Mouse (Mus musculus) heart, postnatal 25 days (tissue): ENCODE data around the gene Abcc10. TPM values are rescaled to one million over a fixed set of nuclear protein-coding genes. Genes with fewer than 3 reads are reported as not detected.

Experiments
- DNase-seq: peaks from one replicate; pipeline ENCODE4 v3.0.0; 2022; ENCODE audit warnings: low spot score
- intact Hi-C: fragments of 180-260 bp; cut with DNase I; formaldehyde crosslinking; loops from one replicate; pipeline ENCODE4 v1.15.1; 2025
- total RNA-seq, 2 experiments: library from RNA; stranded (reverse); gene quantifications; 2 replicates each; pipeline ENCODE4 v1.2.3; 2021

Abcc10 gene
- 1 to 10 TPM; 4.2 to 4.6 TPM for total RNA-seq

DNA sequence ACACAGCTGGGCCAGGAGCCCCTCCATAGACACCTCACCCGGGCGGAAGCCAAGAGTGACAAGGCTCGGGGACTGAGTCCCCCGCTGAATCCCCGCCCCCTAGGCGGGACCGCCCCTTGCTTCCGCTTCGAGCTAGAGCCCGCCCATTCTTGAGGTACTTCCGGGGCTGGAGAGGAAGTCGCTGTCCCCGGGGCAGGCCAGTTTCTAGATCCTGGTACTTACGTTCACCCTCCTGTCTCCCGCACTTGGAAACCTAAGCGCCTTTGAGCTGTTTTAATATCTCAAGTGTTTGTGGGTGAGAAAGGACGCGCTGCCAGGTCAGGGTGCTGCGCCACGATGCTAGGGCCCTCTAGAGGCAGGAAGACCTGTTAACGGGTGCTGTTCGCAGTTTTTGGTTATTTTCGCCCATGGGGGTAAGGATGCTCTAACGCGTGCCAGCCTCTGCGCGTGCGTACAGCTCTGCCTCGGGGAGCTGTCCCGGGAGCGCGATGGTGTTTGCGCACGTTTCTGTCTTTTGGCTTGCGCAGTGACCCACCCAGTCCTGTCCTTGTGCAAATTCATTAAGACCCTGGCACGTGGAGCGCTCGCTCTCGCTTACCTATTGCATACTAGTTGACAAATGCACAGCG is at the start of gene Abcc10:
TSS of gene Abcc10 (minus strand) at position 447 of the 629 bp plus-strand sequence.
- peak; percentile 95 for DNase-seq
- intact Hi-C loops: loop anchor here (5.0 kb wide), 1 partner anchor 59 kb away; no protein-coding TSS in a partner anchor

DNA sequence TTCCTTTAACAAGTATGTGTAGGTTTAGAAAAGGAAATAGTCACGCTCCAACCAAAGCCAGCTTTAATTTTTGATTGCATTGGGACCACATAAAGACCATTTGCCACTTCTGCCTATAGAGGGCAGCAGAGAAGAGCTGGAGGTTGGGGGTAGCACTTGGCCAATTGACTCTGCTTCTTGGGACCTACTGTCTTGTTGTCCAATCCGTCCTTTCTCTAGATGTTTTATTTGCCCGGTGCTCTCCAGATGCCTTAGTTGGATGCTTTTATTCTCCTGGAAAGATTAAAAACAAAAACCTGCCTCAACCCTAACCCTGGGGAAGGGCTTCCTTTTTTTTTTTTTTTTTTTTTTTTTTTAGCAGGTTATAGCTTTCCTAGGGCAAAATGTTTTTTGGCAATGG is 43.6 kb upstream of the Abcc10 start:
- intact Hi-C loops: no loop called here
- no peak for DNase-seq

DNA sequence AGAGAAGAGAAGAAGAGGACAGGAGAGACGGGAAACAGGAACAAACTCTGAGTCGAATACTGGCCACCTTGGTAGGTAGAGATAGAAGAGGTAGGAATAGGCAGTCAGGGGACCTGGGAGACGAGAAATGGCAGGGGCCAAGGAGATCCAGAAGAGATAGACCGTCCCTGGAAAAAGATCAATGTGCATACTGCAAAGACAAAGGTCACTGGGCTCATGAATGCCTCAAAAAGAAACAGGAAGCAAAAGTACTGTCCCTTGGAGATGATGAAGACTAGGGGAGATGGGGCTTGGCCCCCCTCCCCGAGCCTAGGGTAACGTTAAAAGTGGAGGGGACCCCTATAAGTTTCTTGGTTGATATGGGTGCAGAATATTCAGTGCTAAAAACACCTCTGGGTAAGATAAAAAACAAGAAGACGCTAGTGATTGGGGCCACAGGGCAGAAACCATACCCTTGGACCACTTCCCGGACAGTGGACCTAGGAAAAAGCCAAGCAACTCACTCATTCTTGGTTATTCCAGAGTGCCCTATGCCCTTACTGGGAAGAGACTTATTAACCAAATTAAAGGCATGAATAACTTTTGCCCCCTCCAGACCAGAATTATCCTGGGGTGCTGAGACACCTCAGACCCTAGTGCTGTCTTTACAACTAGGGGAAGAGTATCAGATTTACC is 23.0 kb upstream of the Abcc10 start:
- intact Hi-C loops: no loop called here
- no peak for DNase-seq

DNA sequence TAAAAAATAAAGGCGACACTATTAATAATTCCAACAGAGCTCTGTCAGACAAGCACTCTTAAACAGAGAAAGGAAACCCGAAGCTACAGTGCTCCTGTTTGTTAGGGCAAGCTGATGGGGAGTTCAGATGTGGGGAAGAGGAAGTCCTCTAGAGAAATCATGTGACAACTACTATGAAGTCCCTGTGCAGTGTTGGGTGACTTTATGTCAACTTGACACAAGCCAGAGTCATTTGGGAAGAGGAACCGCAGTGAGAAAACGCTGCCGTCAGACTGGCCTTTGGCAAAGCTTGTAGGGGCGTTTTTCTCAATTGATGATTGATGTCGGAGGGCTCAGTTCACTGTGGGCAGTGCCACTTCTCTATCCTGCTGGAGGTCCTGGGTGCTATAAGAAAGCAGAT is 13.1 kb upstream of the Abcc10 start:
- DNase-seq: no peak
- intact Hi-C loops: no loop called here

DNA sequence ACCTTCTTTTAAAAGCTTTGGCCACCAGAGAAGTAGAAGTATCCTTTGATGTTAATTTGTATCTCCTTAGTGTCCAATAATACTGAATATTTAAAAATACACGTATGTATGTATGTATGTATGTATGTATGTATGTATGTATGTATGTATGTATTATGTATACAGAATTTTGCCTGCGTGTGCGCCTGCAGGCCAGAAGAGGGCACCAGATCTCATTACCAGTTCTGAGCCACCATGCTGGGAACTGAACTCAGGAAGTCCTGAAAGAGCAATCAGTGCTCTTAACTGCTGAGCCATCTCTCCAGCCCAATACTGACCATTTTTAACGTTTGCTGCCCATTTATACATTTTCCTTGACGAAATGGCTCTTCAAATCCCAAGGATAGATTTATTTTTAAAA is 8.3 kb upstream of the Abcc10 start:
- intact Hi-C loops: no loop called here
- no peak for DNase-seq

DNA sequence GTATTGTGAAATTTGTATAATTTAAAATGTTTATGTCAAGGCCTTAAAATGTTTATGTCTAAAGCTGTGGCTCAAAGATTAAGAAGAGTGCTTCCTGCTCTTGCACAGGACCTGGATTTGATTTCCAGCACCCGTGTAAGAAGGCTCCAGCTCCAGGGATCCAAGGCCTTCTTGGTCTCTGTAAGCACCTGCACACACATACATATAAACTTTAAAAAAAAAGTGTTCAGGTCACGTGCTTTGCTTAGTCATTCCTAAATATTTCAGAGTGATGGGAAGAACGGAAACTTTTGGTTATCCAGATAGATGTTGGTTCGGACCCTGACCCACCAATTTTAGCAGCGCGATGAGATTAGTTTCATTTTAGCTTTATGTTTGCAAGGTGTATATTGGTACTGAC is 571 bp upstream of the Abcc10 start:
- intact Hi-C loops: loop anchor here (5.0 kb wide), 1 partner anchor 59 kb away; no protein-coding TSS in a partner anchor
- DNase-seq: no peak

DNA sequence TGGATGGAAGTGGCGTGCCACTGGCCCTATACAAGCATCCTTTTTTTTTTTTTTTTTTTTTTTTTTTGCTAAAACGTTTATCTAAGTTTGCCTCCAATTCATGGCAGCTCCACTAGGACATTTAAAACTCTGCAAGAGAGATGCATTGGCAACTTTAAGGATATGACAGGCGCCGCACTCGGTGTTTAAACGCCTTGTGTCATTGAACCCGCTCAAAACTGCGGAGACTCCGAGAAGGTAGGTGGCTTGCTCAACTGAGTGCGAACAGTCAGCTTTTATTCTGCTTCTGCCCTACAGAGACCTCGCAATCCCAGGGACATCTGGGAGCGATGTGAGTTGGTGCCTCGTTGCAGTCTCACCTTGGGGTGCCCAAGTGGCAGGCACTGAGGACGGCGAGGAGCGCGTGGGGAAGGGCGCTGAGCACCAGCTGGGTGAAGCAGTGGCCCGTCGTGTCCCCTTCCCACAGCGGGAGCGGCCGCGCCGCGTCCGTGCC is 693 bp downstream of the Abcc10 start:
- intact Hi-C loops: loop anchor here (5.0 kb wide), 1 partner anchor 60 kb away; no protein-coding TSS in a partner anchor
- DNase-seq: no peak

DNA sequence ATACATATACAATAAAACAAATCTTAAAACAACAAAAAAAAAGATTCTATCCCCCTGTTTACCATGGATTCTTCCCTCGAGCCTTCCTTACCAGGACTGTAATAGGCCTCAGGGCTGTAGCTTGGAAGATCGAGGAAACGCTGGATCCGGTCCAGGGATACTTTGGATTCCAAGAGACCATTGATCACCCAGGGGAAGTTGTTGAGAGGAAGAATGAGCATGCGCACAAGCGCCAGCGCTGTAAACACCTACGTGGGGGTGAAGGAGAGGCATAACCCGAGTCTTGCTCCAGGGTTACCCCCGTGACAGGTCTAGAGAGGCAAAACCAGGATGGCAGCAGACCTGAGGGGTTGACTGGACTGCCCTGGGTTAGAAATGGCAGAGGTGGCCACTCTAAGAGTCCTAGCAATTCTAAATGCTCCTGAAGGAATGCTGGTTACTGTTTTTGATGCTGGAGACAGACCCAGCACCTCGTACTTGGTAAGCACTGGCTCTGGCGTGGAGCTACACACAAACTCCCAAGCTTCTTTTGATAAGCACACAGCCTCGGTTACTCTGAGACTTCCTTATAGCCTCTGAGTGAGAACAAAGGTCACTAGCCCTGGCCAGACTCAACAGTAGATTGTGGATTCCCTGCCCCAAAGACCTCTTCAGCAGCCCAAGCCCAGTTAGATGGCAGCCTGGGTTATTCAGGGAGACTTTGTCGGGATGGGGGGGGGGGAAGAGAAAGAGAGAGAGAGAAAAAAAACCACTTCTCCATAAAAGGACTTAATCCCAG is 5.9 kb downstream of the Abcc10 start:
- no peak for DNase-seq
- intact Hi-C loops: no loop called here

DNA sequence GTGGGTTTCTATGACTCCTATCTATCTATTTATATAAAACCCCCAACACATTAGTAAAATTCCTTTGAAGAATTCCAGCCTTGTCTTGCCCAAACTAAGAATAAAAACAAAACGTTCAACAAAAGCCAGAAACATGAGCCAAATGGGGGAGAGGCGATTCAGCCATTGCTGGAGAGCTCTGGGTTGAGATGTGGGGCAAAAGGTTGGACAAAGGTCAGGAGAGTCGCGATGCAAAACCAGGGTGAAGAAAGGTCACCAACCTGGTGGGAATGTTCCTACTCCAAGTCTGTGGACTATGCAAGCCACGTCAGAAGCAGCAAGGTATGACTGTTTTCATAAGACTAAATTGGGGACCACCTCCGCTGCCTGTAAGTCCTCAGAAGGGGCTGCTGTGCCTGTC is 7.7 kb downstream of the Abcc10 start:
- intact Hi-C loops: no loop called here
- no peak for DNase-seq

DNA sequence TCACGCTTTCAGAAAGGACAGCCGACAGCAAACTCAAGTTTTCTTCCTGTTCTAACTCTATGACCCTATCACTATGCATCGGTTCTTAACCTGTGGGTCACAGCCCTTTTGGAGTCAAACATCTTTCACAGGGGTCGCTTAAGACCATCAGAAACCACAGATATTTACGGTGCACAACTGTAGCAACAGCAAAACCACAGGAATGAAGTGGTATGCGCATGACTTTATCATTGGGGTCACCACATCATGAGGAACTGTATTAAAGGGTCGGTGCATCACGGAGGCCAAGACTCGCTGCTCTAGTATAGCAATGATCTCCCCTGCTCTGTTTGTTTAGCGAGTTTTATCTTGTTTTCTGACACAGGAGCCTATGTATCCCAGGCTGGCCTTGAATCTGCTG is 12.3 kb downstream of the Abcc10 start:
- no peak for DNase-seq
- intact Hi-C loops: no loop called here

DNA sequence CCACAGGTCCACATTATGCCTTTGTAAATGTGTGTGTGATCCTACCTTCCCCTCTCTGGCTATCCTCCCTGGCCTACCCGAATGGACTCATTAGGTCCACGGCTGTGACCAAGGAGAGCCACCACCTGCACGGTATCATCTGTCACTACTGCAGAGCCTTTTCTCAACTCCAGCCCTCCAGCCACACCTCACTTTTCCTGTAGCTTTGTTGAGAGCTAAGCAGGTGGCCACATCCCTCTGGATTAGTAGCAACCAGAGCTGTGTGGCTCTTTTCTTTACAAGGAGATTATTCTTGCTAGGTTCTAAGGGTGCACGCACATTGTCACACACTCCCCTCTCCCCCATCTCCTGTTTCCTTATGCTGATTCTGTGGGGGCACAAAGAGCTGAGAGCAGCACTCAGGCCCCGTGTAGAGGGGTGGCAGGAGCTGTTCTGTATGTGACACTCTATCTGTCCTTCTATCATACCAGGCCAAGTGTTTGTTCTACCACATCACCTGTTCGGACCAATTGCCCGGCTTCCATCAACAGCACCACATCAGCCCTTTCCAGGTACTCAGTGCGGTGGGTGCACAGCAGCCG is 14.9 kb downstream of the Abcc10 start:
- intact Hi-C loops: no loop called here
- DNase-seq: no peak

DNA sequence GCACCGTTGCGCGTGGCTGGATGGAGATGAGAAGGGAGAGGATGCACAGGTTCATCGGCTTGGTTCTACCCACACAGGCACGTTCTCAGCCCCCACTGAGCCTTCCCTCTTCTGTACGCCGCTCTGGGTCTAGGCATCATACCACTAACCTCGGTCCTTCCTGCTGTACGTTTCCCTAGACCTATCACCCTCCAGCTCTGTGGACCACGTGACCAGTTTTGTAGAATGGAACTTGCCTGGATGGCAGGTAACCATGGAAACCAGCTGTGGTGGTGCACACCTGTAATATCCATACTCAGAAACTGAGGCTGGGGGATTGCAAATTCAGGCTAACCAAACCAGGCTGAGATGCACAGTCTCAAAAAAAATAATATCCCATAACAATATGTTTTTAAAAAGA is 17.6 kb downstream of the Abcc10 start:
- intact Hi-C loops: no loop called here
- DNase-seq: no peak

DNA sequence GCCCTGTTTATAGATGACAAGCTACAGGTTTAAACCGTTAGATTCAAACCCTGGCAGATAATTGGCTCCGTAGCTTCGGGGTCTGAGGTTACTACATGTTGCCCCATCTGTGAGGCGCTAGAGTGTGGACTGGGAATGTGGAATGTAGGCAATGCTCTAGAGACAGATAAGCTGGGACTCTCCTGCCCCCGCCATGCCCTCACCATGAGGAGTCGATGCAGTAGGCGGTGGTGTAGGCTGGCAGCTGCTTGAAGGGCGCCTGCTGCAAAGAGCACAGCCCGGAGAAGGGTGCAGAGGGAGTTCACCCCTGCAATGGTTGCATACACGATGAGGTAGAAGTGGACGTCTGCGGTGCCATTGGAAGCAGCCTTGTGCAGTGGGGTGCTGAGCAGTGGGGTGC is 18.3 kb downstream of the Abcc10 start:
- intact Hi-C loops: no loop called here
- no peak for DNase-seq

DNA sequence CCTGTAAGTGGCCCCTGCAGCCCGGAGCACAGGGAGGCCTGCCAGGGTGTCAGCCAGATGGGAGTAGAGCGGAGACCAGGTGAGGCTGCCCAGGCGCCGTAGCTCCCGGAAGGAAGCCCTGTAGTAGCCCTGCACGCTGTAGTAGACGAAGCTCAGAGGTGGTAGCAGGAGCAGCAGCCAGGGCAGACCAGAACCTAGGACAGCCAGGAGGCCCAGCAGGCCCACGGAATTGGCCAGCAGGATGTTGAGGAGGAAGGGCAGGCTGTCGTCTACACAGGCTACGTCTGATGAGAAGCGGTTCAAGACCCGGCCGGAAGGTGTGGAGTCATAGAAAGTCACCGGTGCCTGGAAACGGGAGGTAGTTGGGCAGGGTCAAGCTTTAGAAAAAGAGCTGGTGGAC is 21.2 kb downstream of the Abcc10 start:
- intact Hi-C loops: no loop called here
- no peak for DNase-seq

DNA sequence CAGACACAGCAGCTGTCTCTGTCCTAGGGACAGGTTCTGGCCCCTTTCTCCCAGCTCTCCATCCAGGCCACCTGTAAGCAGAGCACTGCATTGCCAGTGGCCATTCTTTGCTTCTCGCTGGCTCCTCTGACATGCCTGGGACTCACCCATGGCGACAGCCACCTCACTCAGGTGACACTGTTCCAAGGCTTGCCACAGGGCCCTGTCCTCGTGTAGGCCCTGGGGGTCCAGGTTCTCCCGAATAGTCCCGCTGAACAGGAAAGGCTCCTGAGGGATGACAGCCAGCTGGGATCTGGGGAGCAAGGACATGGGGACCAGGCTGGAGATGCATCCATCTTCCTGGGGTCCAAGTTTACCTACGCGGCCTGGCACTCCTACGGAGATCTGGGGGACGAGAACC is 24.0 kb downstream of the Abcc10 start:
- intact Hi-C loops: no loop called here
- no peak for DNase-seq

DNA sequence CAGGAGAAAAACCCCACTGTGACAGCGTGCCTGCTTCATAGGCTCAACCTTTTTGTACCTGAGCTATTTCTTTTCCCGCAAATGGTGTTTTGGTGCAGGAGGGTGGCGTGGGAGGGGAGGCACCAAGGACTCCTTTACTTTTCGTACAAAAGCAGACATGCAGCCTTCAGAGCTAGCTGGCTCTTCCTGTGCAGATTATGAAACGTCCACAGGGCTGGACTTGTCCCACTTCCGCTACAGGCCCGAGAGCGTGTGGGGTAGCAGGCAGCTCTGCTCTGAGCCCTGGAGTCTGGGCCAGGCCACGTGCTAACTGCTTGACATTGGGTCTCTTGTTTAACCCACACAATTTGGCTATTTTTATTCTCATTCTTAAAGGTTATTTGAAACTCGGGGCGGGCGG is 26.3 kb downstream of the Abcc10 start:
- DNase-seq: no peak
- intact Hi-C loops: no loop called here

DNA sequence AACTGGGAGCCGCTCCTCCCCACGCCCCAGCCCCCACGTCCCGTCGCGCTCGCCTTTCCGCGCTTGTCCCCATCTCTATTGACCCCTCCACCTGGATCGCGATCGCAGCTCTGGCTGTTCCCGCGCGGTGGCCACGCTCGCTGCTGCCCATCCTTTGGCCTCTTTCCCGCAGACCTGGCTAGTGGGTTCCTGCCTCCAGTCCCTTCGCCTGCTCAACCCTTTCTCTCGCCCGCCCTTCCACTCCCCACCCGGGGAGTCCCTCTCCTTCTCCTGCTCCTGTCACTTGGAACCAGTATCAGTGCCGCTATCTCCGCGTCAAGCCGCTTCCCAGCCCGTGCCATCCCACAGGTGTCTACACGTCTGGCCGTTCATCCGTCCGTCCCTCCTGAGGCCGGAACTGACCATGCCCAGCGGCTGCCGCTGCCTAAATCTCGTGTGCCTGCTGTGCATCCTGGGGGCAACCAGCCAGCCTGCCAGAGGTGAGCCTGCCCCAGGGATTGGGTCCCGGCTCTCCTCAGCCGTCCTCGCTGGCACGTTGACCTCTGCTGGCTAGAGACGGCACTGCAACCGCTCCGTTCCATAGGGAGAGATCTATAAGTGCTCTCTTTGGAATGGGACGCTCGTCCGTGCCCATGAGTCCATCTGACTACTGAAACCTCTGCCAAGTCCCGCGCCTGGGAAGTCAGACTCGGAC is 29.8 kb downstream of the Abcc10 start:
- peak; percentile 48 for DNase-seq
- intact Hi-C loops: loop anchor here (1.0 to 5.0 kb wide), 2 partner anchors 32 to 566 kb away; partner anchors contain the start of gene 1600014C23Rik

DNA sequence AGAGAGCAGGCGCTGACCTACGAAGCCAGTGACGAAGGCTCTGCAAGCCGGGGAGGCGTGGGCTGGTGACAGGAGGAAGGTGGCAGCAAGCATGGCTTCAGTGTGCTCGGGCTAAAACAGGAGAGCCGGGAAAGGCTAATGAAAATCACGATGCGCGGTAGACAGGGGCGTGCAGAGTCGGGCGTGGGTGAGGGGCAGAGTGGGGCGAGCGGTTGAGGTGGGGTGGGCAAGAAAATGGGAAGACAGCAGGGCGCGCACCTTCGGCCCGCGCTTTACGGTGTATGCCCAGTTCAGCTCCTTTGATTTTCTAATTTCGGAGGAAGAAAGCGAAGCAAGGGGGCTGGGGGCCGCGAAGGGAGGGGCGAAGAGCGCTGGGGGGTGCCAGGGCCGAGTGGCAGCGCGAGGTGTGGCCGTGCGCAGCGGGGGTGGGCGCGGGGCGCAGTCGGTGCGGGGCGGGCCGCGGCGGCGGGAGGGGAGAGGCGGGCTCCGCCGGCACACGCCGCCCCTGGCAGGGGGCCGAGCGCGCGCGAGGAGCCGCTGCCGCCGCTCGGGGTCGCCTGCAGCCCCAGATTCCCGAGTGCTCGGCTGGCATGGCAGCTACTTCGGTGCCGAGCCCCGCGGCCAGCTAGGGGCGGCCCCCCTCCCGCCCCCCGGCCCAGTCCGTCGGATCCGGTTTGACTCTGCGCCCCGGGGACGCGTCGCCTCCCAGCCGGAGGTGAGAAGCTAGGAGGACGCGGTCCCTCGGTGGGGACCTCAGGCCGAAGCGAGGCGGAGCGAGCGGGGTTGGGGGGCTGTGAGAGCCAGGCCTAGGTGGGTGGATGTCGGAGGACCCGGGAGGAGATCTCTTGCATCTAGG is 30.6 kb downstream of the Abcc10 start, which contains the start of gene Dlk2:
TSS of gene Dlk2 (plus strand) at position 58 of the 856 bp plus-strand sequence.
- intact Hi-C loops: loop anchor here (1.0 to 5.0 kb wide), 2 partner anchors 31 to 565 kb away; partner anchors contain the start of gene 1600014C23Rik
- no peak for DNase-seq

DNA sequence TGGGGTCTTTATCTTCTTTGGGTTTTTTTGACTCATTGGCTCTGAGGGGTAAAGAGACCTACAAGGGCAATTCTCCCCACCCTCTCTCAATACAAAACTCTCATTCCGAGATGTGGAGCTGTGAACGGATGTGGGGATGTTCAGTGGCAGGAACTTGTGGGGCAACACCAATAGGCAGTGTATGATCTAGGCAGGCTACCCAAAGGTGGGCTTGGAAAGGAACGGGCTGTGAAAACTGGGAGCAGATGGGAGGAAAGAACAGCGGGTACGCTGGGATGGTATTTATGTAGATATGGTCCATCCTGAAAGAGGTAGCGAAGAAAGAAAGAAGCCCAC is 31.2 kb downstream of the Abcc10 start:
- intact Hi-C loops: loop anchor here (5.0 kb wide), 1 partner anchor 565 kb away; the partner anchor contains the start of gene 1600014C23Rik
- DNase-seq: no peak
